Mouse (Mus musculus) naive thymus-derived CD4-positive, alpha-beta T cell, adult 2 months (primary cell): ENCODE results near the gene Hexim1.

Experiments
- DNase-seq: peaks from one replicate; pipeline ENCODE4 v3.0.0-alpha.2; 2011; ENCODE audit warnings: low read depth

Hexim1 gene

DNA sequence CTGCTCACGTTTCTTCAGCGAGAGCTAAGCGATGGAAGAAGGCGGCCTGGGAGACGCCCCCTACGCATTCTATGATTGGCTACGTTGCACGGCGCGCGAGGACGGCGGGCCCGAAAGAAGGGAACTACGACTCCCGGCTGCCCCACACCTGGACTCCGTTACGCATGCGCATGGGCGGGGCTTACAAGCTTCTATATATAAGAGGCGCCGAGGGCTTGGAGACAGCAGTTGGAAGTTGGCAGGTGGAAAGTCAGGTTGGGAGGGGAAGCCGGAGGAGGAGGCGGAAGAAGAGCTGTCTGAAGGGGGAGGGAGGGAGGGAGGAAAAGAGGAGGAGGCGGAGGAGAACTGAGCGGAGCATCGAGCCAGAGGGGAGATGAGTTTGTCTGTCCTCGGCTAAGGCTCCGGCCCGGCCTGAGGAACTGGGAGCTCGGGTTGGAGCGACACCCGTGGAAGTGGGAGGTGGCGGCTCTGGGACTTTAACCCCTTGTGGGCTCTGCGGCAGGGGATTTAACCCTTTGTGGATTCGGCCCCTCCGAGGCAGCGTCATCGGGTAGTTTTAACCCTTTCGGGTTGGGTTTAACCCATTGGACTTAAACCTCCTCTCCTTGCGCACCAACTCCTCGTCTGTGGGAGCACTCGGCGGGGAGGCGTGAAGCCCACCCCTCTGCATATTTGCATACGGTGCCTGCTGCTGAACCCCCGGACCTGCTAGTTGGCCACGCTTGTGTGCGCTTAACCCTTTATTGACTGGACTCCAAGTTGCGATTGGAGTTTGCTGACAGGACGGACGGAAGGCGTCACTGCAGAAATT, at the start of gene Hexim1:
Hexim1 (plus strand) TSS at position 224 of the 811 bp plus-strand sequence.
- DNase-seq, result peak; percentile 100

DNA sequence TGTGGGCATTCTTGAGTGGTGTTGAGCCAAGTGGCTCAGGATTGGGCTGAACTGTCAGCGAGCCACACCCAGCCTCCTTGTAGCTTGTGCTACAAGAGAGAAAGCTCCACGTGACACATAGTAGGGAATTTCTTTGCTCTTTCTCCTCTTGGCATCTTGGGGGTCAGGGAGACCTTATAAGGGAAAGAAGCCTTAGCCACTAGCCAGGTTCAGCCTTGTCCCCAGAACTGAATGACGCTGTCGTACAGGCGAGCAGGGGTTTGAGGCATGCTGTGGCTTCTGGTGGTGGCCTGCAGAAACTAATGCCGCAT, 49.0 kb upstream of the Hexim1 start:
- DNase-seq, result no peak

DNA sequence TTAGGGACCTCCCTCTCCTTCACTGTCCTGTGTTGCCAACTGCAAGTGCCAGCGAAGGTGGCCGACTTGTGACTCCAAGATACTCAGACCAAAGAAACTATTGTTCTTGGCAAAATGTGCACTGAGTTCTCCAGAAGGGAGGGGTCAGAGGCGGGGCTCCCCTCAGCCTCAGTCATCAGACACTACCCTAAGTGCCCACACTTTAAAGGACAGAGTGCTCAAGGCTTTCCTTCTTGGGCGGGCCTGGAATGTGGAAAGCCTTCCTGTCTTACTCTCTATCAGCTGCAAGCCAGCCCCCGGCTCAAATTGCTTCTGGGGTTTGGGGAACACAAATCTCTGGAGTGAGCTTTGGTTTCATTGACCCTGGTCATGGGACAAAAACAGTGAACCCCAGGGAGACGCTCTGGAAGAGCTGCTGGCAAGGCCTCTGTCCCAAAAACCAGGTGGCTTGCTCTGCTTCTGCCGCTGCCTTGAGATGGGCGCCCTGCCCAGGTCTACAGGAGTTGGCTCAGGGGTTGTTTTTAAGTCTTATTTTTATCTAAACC, 48.5 kb upstream of the Hexim1 start:
- no peak for DNase-seq

DNA sequence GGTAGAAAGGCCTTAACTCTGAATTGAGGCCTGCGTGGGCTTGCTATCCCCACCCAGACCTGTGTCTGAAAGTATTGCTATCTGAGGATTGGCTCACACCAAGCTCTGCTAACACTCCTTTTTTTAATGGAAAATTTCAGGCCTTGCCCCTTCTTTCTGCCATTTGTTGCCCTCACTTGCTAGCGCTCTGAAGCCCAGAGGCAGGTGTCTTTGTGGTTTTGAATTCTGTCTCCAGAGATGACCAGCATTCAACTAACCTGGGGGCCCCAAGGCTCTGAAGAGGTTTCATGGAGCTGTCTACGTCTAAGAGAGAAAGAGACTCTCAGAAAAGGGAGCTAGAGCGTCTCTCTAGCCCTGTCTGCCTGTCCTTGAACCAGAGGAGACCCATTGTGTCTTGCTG, 47.8 kb upstream of the Hexim1 start:
- DNase-seq, result no peak

DNA sequence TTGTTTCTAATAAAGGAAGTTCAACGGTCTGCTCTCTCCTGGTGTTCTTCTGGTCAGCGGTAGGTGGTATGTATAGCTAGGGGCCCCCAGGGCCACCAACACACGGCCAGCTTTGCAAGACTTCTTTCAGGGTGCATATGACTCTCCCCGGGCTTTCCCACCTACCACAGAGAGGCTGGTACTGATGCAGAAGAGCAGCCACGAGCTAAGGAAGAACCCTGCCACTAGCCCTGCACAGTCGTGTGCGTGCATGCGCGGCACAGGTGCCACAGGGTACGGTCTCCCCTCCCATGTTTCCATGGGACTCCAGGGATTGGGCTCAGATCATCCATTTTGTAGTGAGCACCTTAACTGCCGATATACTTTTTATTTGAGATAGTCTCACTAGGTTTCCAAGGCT, 47.1 kb upstream of the Hexim1 start:
- DNase-seq, result no peak

DNA sequence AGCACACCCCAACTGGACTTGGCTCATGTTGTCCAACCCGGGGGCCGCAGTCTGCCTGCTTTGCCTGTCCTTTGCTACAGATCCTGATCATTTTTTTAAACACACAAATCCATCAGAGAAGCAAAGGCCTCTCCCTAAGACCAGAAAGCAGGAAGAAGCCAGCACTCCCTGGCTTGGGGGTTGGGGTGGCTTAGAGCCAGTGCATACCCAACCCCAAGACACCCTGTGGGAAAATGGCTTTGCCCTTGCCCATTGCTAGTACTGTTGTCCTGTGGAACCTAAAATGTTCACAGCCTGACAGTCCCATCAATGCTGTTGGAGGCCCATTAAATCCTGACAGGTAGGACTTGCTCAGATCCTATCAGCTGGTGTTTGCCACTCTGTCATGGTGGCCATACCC, 46.3 kb upstream of the Hexim1 start:
- no peak for DNase-seq

DNA sequence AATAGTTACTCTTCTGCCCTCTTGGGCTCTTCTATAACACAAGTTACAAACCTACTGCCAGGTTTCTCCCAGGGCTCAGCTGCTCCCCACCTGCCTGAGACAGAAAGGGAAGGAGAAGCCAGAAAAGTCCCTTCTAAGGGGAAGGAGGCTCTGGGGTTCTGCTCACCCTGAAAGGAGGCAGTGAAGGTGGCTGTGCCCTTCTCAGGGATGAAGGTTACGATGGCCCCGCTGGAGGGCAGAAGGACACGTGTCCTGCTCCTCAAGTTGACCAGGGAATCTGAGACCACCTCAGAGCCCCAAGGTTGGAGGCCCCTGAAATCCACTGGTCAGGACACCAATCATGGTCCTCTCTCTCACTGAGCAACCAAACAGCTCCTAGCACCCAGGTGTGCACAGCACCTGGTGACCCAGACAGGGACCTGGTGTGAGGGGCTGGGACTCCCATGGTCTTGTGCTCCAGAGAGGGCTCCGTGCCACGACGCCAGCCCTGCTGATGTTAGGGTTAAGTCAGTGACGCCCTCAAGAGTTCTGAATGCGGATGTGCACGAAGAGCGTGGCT, 45.6 kb upstream of the Hexim1 start:
- no peak for DNase-seq

DNA sequence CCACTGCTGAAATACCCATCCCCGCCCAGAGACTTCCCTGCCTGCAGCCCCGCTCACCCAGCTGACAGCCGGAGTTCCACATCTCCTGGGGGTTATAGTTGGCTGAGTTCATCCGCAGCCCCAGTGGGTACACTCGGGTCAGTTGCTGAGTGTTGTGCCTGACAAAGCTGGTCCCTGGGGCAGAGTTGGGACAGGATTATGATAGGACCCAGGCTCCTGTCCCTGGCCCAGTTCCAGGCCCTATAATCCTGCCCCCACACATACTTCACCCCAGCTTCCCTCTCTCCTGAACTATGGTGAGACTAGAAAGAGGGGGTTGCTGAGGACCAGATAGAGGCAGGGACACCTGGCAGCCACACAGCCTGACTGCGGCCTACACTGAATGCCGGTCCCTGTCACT, 42.4 kb upstream of the Hexim1 start:
- no peak for DNase-seq

DNA sequence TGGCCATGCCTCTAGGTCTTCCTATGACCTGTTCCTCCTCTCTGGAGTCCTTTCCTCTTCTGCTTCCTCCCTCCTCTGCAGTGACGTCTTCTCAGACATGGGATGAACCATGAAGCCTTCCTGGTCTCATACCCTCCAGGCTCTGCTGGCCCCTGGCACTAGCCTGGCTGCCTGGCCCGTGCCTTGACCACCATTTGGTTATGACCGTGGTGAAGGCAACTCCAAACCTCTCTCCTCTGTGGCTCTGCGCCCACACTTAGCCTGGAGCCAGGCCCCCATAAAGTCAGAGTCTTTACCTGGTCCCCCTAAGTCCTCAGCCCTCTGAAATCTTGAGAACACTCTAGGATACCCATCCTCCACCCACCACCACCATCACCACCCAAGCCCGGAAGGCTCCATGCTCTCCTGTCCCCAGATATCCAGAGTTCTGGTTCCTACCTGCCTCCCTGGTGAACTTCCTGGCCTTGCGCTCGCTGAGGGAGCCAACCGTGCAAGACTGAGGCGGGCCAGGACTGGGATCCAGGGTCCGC, 41.8 kb upstream of the Hexim1 start:
- DNase-seq, result no peak

DNA sequence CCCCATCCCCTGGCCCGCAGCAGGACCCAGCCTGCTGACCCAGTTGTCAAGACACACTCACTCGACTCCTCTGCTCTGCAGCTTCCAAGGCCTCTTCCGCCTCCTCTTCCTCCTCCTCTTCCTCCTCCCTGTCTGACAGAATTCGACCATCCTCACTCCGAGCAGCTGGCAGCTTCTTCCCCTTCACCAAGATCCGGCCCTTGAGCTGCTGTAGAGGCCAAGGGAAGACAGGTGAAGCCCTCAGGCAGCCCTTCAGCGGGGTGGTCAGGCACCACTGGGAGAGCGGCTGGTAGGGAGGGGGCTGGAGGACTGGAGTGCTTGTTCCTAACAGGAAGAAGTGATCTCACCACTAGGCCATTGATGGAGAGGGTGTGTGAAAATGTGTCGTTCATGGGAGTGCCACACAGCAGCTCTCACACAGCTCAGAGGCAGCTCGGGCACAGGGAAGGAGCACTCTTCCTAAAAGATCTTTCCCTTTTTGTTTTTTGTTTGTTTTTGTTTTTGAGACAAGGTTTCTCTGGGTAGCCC, 41.2 kb upstream of the Hexim1 start:
- DNase-seq, result no peak

DNA sequence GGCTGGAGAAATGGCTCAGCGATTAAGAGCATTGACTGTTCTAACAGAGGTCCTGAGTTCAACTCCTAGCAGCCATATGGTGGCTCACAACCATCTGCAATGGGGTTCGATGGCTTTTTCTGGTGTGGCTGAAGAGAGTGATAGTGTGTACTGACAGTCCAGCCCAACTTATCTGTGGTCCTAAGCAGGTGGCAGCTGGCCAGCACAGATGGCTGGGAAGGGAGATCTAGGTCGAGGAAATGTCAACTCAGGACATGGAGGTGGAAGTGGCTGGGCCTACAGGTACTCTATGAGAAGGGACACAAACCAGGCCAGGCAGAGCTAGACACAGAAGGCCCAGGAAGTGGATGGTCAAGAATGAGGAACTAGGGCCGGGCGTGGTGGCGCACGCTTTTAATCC, 40.0 kb upstream of the Hexim1 start:
- DNase-seq, result no peak

DNA sequence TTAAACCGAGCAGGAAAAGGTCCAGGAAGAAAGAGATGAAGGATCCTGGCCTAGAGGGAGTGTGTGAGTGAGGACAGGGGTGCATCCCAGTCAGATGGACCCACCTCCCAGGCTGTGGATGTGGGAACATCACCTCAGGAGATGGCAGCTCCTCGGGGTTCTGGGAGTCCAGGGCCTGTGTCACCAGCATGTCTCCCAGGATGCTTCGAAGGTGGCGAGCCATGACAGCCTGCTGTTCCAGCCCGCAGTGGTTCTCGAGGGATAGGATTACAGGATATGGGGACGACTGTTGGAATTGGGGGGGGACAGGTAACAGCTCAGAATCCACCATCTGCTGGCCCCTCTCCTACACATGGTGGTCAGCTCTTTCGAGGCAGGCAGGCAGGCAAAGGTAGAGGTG, 39.5 kb upstream of the Hexim1 start:
- no peak for DNase-seq

DNA sequence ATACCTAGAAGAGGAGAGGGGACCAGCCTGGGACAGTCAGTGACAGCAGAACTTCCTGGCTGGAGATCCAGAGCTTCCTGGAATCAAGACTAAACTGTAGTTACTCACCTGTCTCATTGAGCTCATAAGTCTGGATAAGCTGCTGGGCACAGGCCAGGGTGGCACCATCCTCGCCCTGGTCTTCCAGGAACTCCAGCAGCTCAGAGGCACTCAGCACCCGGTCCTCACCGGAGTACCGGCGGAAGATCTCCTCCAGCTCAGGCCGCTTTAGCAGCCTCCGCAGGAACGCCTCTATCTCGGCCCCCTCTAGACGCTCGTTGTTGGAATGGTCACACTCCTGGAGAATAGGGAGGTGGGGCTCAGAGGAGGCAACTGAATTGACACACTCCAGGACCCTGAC, 37.9 kb upstream of the Hexim1 start:
- no peak for DNase-seq

DNA sequence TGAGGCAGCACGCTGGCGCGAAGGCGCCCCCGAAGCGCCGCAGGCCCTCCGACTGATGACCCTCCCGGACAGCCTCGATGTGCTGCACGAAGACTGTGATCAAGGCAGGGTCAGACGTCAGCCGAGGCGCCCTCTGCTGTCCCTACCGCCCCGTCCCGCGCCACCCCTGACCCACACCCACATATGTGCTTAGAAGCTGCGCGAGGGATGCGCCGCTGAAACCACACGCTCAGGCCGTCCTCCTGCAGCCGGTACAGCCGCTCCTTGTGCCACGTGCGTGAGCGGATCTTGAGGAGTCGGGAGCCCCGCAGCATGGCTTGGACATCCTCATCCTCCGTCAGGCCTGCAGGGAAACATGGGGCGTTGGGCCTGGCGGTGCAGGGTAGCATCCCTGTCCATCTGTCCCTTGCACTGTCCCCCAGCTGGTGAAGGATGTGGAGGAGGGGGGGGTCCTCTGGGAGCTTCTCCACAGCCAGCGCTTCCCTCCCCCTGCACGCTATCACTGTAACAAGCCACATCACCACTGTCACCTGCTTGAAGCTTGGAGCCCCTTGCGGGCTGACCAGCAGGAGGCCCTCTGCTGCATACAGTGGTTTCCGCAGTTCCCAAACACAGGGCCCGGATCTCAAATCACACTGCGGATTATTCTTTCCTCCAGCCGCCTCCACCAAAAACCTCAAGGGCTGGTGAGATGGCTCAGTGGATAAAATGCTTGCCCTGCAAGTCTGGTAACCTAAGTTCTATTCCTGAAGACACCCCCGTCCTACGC, 35.5 kb upstream of the Hexim1 start:
- DNase-seq, result no peak

DNA sequence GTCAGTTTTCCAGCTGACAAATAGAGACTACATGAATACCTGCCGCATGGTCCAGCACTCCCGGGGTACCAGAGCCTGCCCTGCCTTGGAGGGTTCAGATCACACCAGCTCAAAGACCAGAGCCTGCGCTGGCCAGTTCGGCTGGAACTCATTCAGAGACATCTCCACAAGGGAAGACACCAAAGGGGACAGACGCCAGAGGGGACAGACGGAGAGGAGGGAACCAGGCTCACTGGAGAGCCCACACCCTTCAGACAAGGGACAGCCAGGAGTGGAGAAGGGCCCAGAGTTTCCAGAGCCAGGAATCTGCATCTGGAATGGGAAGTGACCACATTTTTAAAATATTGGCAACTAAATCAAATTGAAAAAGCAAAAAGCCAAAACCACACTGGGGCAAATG, 34.4 kb upstream of the Hexim1 start:
- no peak for DNase-seq

DNA sequence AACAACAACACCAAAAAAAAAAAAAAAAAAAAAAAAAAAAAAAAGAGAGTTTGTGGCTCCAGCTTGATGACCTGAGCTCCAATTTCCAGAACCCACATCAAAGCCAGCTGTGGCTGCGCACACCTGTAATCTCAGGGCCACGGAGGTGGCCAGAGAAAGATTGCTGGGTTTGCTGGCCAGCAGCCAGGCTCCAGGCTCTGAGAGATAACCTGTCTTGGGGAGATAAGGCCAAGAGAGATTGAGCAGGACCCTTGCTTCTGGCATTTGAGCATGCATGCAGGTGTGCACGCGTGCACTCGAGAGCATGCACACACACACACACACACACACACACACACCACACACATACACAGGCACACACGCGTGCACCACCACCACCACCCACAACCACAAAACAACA, 22.7 kb upstream of the Hexim1 start:
- DNase-seq, result no peak

DNA sequence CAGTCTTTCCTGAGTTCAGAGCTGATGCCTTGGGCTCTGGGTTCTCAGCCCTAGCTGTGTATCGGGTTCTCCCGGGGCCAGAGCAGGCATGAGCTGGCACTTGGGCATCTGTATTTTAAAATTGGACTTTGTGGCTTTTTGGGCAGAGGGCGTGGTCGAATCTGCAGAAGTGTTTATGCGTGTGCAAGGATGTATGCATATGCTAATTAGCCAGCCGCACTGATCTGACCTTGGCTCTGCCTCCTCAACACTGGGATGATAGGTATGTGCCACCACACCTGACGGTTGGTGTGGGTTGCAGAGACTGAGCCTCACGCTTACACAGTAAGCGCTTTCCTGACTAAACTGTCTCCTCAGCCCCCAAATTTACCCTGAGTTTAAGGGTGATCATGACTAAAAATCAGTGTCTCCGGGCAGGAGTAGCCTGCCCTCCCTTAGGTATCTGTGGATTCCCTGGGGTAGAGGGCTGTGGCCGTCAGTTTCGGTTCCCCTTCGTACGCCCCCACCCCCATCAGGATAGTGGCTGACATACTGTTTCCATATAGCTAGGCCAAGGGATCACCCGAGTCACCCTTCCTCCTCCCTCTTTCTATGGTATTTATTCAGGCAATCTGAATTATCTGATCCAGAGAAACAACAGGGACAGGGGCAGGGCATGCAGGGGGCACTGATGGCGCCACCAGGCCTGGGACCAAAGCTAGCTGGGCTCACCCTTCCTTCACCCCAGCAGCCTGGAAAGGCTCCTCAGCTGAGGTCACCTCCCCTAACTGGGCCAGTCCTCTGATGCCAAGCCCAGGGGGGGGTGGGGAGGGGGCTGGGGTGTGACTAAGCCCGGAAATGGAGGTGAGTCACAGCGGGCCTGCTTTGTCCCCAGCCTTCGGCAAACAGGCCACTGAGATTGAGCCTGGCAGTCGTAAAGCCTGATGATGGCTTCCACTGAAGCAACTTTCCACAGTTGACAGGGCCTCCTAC, 21.9 kb upstream of the Hexim1 start:
- no peak for DNase-seq

DNA sequence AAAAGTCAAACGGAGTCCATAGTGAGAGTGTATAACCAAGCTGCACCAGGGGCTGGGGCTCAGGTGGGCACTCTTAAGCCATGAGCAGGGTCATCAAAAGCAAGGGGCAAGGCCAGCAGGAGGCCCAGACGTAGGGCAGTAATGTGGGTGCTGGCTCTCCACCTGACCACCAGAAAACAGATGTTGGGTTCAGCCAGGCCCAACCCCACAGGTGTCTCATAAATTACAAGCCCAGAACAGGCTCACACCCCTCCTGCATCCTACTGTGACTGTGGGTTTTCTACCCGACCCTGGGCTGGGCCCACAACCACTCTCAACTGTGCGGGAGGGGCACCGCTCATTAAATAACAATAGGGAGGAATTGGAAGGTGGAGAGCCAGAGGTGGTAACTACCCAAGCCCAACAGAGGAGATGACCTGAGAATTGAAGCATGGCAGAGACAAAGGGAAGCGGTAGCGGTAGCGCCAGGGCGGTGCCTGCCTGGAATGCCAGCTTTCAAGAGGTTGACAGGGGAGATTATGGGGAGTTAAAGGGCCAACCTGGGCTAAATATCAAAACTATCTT, 20.8 kb upstream of the Hexim1 start:
- no peak for DNase-seq

DNA sequence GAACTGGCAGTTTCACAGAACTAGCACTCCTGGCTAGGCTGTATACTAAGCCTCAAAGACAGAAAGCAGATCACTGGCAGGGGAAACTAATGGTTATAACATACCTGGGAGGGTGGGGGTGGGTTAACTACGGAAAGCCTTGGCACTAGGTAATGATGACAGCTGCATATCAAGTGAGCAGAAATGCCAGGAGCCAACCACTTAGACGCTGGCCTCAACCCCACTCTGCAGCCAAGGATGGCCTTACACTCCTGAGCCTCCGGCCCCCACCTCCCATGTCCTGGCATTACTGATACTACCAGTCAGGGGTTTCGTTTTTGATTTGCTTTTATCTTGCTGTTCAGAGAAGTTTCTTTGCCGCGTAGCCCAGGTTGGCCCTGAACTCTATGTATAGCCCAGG, 20.2 kb upstream of the Hexim1 start:
- no peak for DNase-seq

DNA sequence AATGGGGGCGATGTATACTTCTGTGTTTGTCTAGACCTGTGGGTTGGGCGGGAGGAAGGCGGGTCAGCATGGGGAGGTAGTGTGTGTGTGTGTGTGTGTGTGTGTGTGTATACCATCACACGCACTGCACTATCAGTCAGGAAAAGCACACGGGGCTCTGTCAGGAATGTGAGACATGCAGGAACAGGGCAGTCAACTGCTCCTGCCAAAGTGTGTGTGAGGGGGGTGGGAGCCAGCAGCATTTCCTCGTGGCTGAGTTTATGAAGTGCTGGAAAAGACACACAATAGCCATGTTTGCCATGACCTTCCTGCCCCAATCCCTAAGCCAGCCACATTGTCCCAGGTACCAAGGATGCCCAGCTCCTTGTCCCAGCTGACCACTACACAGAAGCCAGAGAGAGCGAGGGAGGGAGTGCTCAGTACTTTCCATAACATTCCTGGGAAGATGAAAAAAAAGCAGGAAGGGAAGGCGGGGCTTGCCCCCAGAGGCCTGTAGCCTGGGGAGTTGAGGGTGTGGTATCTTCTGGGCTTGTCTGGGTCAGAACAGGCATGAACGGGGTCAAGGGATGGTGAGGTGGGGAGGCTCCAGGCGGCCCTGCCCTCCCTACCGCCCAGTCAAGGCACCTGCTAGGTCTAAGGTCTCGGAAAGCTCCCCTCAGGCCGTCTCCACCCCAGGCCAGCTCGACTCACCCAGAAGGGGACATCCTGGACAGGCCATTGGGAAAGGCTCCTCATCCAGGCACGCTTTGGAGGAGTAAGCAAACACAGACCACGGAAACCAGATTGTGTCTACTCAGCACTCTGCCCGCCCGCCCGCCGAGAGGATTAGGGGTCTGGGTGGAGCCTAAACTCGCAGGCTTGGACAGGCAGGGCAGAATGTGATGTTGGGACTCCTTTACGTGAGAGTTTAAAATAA, 18.8 kb upstream of the Hexim1 start:
- no peak for DNase-seq
